Mouse (Mus musculus) liver, adult 2 months (tissue): ENCODE results near the gene Ip6k1.

ENCODE experiments used
- CTCF ChIP-seq: fragments of 200-500 bp; IDR thresholded peaks from 2 replicates; pipeline ENCODE4 v1.5.1; 2011; ENCODE audit warnings: low read depth, low read length, control low read depth
- POLR2A ChIP-seq: fragments of 200-500 bp; IDR thresholded peaks from 2 replicates; pipeline ENCODE4 v1.6.1; 2011; ENCODE audit warnings: low read length, control low read depth; ENCODE audit not compliant: insufficient read depth; ENCODE audit errors: extremely low read depth

- TF ChIP-seq POLR2A (no peak), CTCF (no peak)
These were observed 46.5 kb upstream of the Ip6k1 start for GRCm38 (mm10) chr9:107955613-107956289.
